Mouse (Mus musculus): ENCODE data around the gene Lztfl1. TPM values are rescaled to one million over a fixed set of nuclear protein-coding genes. Genes with fewer than 3 reads are reported as not detected.
"Not testable (repeated sequence)": the region's sequence is repeated elsewhere in the genome, so short reads cannot be mapped to it uniquely, and the experiment has no call there.

The Lztfl1 gene
- polyA plus RNA-seq, 1 experiment, result 4.5 TPM

- 65% methylated on average over 5 of the region's 5 CpGs for WGBS
- DNase-seq, result no peak
- TF ChIP-seq CTCF (IDR thresholded peaks at IDR 0.05; ENCODE audit: insufficient read depth, low read length), result no peak
- no peak for TF ChIP-seq POLR2A (IDR thresholded peaks at IDR 0.05; ENCODE audit: borderline replicate concordance, extremely low read depth, low read depth, low read length)
- Histone ChIP-seq H3K4me1 (ENCODE audit: control insufficient read depth, insufficient read depth, low read length) (no peaks in the 10 kb centered on the region), H3K4me3 (replicated peaks; ENCODE audit: extremely low read depth, low read depth, low read length) (no peak overlapping the region)
Measured at GRCm38 (mm10) chr9:123686206-123686605, 31.3 kb downstream of the Lztfl1 start.

GRCm38 (mm10) chr9:123683704-123684103 is 33.8 kb downstream of the Lztfl1 start:
- Histone ChIP-seq H3K4me1 (ENCODE audit: control insufficient read depth, insufficient read depth, low read length) (no peaks in the 10 kb centered on the region; the same call in 1 of the 2 replicates), H3K4me3 (replicated peaks; ENCODE audit: extremely low read depth, low read depth, low read length) (no peak overlapping the region)
- no peak for DNase-seq
- WGBS, result 30% methylated on average over 3 of the region's 3 CpGs
- TF ChIP-seq POLR2A (IDR thresholded peaks at IDR 0.05; ENCODE audit: borderline replicate concordance, extremely low read depth, low read depth, low read length) (no peak), CTCF (IDR thresholded peaks at IDR 0.05; ENCODE audit: insufficient read depth, low read length) (no peak)

GRCm38 (mm10) chr9:123679198-123679597 is 38.3 kb downstream of the Lztfl1 start:
- no peak overlapping the region for H3K4me3 ChIP-seq (replicated peaks; ENCODE audit: extremely low read depth, low read depth, low read length)
- TF ChIP-seq CTCF (IDR thresholded peaks at IDR 0.05; ENCODE audit: insufficient read depth, low read length) (no peak), POLR2A (IDR thresholded peaks at IDR 0.05; ENCODE audit: borderline replicate concordance, extremely low read depth, low read depth, low read length) (no peak)
- WGBS, result 33% methylated on average over 2 of the region's 2 CpGs
- no peak for DNase-seq
- H3K4me1 ChIP-seq (ENCODE audit: control insufficient read depth, insufficient read depth, low read length), result peaks cover 2% of the 10 kb centered on the region; the same call in 1 of the 2 replicates

GRCm38 (mm10) chr9:123678327-123679105 is 39.0 kb downstream of the Lztfl1 start, which contains the start of the genes Ccr9 and Slc6a20a:
Gene Ccr9 (plus strand): TSS chr9:123678439.
Gene Slc6a20a (minus strand): TSS chr9:123678885.
- TF ChIP-seq POLR2A (IDR thresholded peaks at IDR 0.05; ENCODE audit: borderline replicate concordance, extremely low read depth, low read depth, low read length) (no peak), CTCF (IDR thresholded peaks at IDR 0.05; ENCODE audit: insufficient read depth, low read length) (no peak)
- Histone ChIP-seq H3K4me1 (ENCODE audit: control insufficient read depth, insufficient read depth, low read length) (peaks cover 2% of the 10 kb centered on the region; the same call in 1 of the 2 replicates), H3K4me3 (replicated peaks; ENCODE audit: extremely low read depth, low read depth, low read length) (peak within 1 kb of the TSS; percentile 53)
- DNase-seq, result peak; percentile 21
- 1% methylated on average over 73 of the region's 73 CpGs for WGBS

GRCm38 (mm10) chr9:123665645-123666044 is 51.9 kb downstream of the Lztfl1 start:
- 52% methylated on average over 5 of the region's 5 CpGs for WGBS
- peak; percentile 31 for DNase-seq
- no peak overlapping the region for H3K4me3 ChIP-seq (replicated peaks; ENCODE audit: extremely low read depth, low read depth, low read length)
- peak; percentile 41 for TF ChIP-seq CTCF (IDR thresholded peaks at IDR 0.05; ENCODE audit: insufficient read depth, low read length)
- no peak for TF ChIP-seq POLR2A (IDR thresholded peaks at IDR 0.05; ENCODE audit: borderline replicate concordance, extremely low read depth, low read depth, low read length)
- H3K4me1 ChIP-seq (ENCODE audit: control insufficient read depth, insufficient read depth, low read length), result no peaks in the 10 kb centered on the region

GRCm38 (mm10) chr9:123659986-123660676 is 57.4 kb downstream of the Lztfl1 start:
- H3K4me1 ChIP-seq (ENCODE audit: control insufficient read depth, insufficient read depth, low read length); H3K4me3 ChIP-seq (replicated peaks; ENCODE audit: extremely low read depth, low read depth, low read length); DNase-seq: not testable (repeated sequence)
- WGBS, result 83% methylated on average over 18 of the region's 18 CpGs

- DNase-seq, result no peak
Measured at GRCm38 (mm10) chr9:123658981-123659380, 58.5 kb downstream of the Lztfl1 start.

GRCm38 (mm10) chr9:123657457-123657856 is 60.0 kb downstream of the Lztfl1 start:
- DNase-seq, result no peak
- Histone ChIP-seq H3K4me1 (ENCODE audit: control insufficient read depth, insufficient read depth, low read length) (no peaks in the 10 kb centered on the region), H3K4me3 (replicated peaks; ENCODE audit: extremely low read depth, low read depth, low read length) (no peak overlapping the region)
- WGBS, result 62% methylated on average over 3 of the region's 3 CpGs
- TF ChIP-seq CTCF (IDR thresholded peaks at IDR 0.05; ENCODE audit: insufficient read depth, low read length), result no peak
- no peak for TF ChIP-seq POLR2A (IDR thresholded peaks at IDR 0.05; ENCODE audit: borderline replicate concordance, extremely low read depth, low read depth, low read length)

More at GRCm38 (mm10) chr9:123658981-123659380, 58.5 kb downstream of the Lztfl1 start:
- H3K4me3 ChIP-seq (replicated peaks; ENCODE audit: extremely low read depth, low read depth, low read length), result no peak overlapping the region
- TF ChIP-seq CTCF (IDR thresholded peaks at IDR 0.05; ENCODE audit: insufficient read depth, low read length) (no peak), POLR2A (IDR thresholded peaks at IDR 0.05; ENCODE audit: borderline replicate concordance, extremely low read depth, low read depth, low read length) (no peak)
- H3K4me1 ChIP-seq (ENCODE audit: control insufficient read depth, insufficient read depth, low read length), result no peaks in the 10 kb centered on the region

GRCm38 (mm10) chr9:123651369-123651768 is 66.1 kb downstream of the Lztfl1 start:
- WGBS, result 43% methylated on average over 4 of the region's 4 CpGs
- TF ChIP-seq CTCF (IDR thresholded peaks at IDR 0.05; ENCODE audit: insufficient read depth, low read length), result no peak
- TF ChIP-seq POLR2A (IDR thresholded peaks at IDR 0.05; ENCODE audit: borderline replicate concordance, extremely low read depth, low read depth, low read length), result no peak
- no peaks in the 10 kb centered on the region for H3K4me1 ChIP-seq (ENCODE audit: control insufficient read depth, insufficient read depth, low read length)
- H3K4me3 ChIP-seq (replicated peaks; ENCODE audit: extremely low read depth, low read depth, low read length), result no peak overlapping the region
- no peak for DNase-seq

Measured in lung, adult 2 months (tissue).